Mouse (Mus musculus) C2C12 (cell line): ENCODE data around the gene Wdr81.

Experiments
- CEBPB ChIP-seq: IDR thresholded peaks from one replicate; pipeline ENCODE4 v1.6.1; 2011; ENCODE audit warnings: low read depth, mild to moderate bottlenecking, control low read depth, moderate library complexity
- CTCF ChIP-seq: IDR thresholded peaks from one replicate; pipeline ENCODE4 v1.5.1; 2011; ENCODE audit not compliant: control insufficient read depth, insufficient read depth, insufficient read length
- FOSL1 ChIP-seq: IDR thresholded peaks from one replicate; pipeline ENCODE4 v1.8.0; 2011; ENCODE audit warnings: mild to moderate bottlenecking, low read length; ENCODE audit not compliant: poor library complexity, insufficient read depth, severe bottlenecking
- MAX ChIP-seq: IDR thresholded peaks from one replicate; pipeline ENCODE4 v1.6.1; 2011; ENCODE audit warnings: mild to moderate bottlenecking, control low read depth
- MYOD1 ChIP-seq: IDR thresholded peaks from one replicate; pipeline ENCODE4 v1.6.1; 2011; ENCODE audit warnings: low read depth; ENCODE audit not compliant: control insufficient read depth, insufficient read length
- USF1 ChIP-seq: IDR thresholded peaks from one replicate; pipeline ENCODE4 v1.6.1; 2011; ENCODE audit warnings: low read depth, mild to moderate bottlenecking, control low read depth, moderate library complexity

GRCm38 (mm10) chr11:75460844-75461742 lies 6.6 kb upstream of the Wdr81 start, which contains the start of gene Tlcd2:
- TF ChIP-seq CTCF (no peak), USF1 (peak; percentile 88), MAX (peak; percentile 14), FOSL1 (no peak), CEBPB (no peak), MYOD1 (no peak)
